Mouse (Mus musculus) heart, adult 2 months (tissue): ENCODE measurements around the gene Myo18a. TPM values are rescaled to one million over a fixed set of nuclear protein-coding genes. Genes with fewer than 3 reads are reported as not detected.

ENCODE experiments used
- DNase-seq, 2 experiments: peaks; one replicate each; pipeline ENCODE4 v3.0.0; 2021
- H3K27ac ChIP-seq: fragments of 200-600 bp; 2 replicates; pipeline ENCODE4 v1.8.1; 2022
- H3K27me3 ChIP-seq: fragments of 200-500 bp; 2 replicates; pipeline ENCODE4 v1.6.1; 2012; ENCODE audit warnings: mild to moderate bottlenecking, low read length, inconsistent platforms, mixed read lengths; ENCODE audit not compliant: control insufficient read depth, insufficient read depth
- H3K36me3 ChIP-seq: fragments of 200-500 bp; 2 replicates; pipeline ENCODE4 v1.6.1; 2012; ENCODE audit warnings: low read length, inconsistent platforms; ENCODE audit not compliant: control insufficient read depth, insufficient read depth
- H3K4me1 ChIP-seq: fragments of 200-500 bp; 2 replicates; pipeline ENCODE4 v1.6.1; 2011; ENCODE audit warnings: low read length; ENCODE audit not compliant: control insufficient read depth, insufficient read depth
- H3K4me3 ChIP-seq: fragments of 200-600 bp; 2 replicates; pipeline ENCODE4 v1.8.1; 2022
- H3K79me2 ChIP-seq: fragments of 200-500 bp; replicated peaks from 2 replicates; pipeline ENCODE4 v1.6.1; 2012; ENCODE audit warnings: mild to moderate bottlenecking, inconsistent platforms, low read length, moderate library complexity, mixed read lengths; ENCODE audit not compliant: control insufficient read depth, insufficient read depth
- H3K9ac ChIP-seq: fragments of 200-500 bp; 2 replicates; pipeline ENCODE4 v1.6.1; 2012; ENCODE audit warnings: low read depth, mild to moderate bottlenecking, control low read depth, inconsistent platforms, low read length, mixed read lengths
- CTCF ChIP-seq: fragments of 200-600 bp; IDR thresholded peaks from 2 replicates; pipeline ENCODE4 v1.8.1; 2022; ENCODE audit warnings: antibody characterized with exemption, mild to moderate bottlenecking, moderate library complexity
- EP300 ChIP-seq: fragments of 200-500 bp; IDR thresholded peaks from 2 replicates; pipeline ENCODE4 v1.6.1; 2011; ENCODE audit warnings: low read depth, low read length, control low read depth; ENCODE audit not compliant: insufficient read depth
- POLR2A ChIP-seq: fragments of 200-500 bp; IDR thresholded peaks from 2 replicates; pipeline ENCODE4 v1.6.1; 2011; ENCODE audit warnings: mild to moderate bottlenecking, low read depth, low read length, control low read depth; ENCODE audit not compliant: insufficient read depth
- WGBS: fragments of 180-500 bp; shearing (Covaris S2); methylation state at CpG from one replicate; pipeline ENCODE4 v1.1.7; 2018; 5-methylcytosine and 5-hydroxymethylcytosine counted together
- intact Hi-C: fragments of 180-260 bp; cut with DNase I; formaldehyde crosslinking; loops from one replicate; pipeline ENCODE4 v1.15.1; 2025
- polyA plus RNA-seq: library from polyadenylated mRNA; depleted of rRNA; stranded (reverse); fragments of >200 nt; gene quantifications from 2 replicates; pipeline ENCODE4 v1.2.3, GENCODE M21; 2012
- total RNA-seq, 2 experiments: library from RNA; stranded (reverse); gene quantifications; 2 replicates each; pipeline ENCODE4 v1.2.3; 2021

The Myo18a gene
- total and polyA plus RNA-seq, 3 experiments = 98.6 to 274 (median 240) TPM

DNA sequence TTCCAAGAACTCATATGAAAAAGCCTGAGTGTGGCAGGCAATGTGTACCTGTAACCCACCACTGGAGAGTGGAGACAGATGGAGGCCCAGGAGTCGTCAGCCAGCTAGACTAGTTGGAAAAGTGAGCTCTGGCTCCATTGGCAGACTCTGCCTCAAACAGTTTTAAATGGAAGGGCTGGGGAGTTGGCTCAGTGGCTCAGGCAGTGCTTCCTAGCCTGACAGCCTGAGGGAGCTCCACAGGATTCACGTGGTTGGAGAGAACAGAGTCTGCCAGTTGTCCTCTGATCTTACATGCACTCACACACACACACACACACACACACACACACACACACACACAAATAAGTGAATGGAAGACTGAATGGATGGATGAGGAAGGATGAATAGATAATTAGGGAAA is 43.2 kb downstream of the Myo18a start:
- H3K79me2 ChIP-seq = peaks cover 3% of the 10 kb centered on the region
- TF ChIP-seq EP300 (no peak), POLR2A (0 out of 2 replicates have a peak, but pooled peaks have one; percentile 14), CTCF (peak; percentile 52)
- WGBS = 10% methylated on average over 2 of the region's 2 CpGs
- peak in 1 of 2 experiments; percentile 43 for DNase-seq
- no peak overlapping the region for H3K4me3 ChIP-seq
- H3K4me1 ChIP-seq = peaks cover 54% of the 10 kb centered on the region
- peaks cover 12% of the 10 kb centered on the region; the same call in 1 of the 2 replicates for H3K36me3 ChIP-seq
- H3K9ac ChIP-seq = no peak overlapping the region
- no peaks in the 10 kb centered on the region for H3K27me3 ChIP-seq
- H3K27ac ChIP-seq = peak overlapping the region; percentile 36; the same call in 1 of the 2 replicates
- intact Hi-C loops = loop anchor here (10.0 kb wide), 1 partner anchor 311 kb away; the partner anchor contains the start of gene Git1

DNA sequence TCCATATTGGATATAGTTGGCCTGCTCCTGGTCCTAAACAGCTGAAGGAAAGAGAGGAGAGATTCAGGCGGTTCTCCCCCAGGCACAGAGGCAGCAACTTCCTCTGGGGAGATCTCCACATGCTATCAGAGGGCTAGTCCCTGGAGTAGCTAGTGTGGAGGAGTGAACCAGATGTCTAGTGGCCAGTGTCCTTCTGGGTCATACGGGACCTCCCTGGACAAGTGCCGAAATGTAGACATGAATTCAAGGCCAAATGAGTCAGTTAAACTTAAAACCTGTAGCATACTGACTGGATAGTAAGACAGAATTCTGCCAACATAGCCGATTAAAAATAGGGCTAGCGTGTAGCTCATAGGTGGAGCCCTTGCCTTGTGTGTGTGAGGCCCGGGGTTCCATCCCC is 43.8 kb downstream of the Myo18a start:
- TF ChIP-seq EP300 (no peak), CTCF (no peak), POLR2A (no peak)
- Histone ChIP-seq H3K27me3 (no peaks in the 10 kb centered on the region), H3K4me3 (no peak overlapping the region), H3K4me1 (peaks cover 53% of the 10 kb centered on the region), H3K9ac (no peak overlapping the region), H3K79me2 (peaks cover 3% of the 10 kb centered on the region), H3K36me3 (peaks cover 12% of the 10 kb centered on the region; the same call in 1 of the 2 replicates), H3K27ac (peak overlapping the region; percentile 75)
- intact Hi-C loops = loop anchor here (10.0 kb wide), 1 partner anchor 312 kb away; the partner anchor contains the start of gene Git1
- 20% methylated on average over 6 of the region's 6 CpGs for WGBS
- no peak for DNase-seq

DNA sequence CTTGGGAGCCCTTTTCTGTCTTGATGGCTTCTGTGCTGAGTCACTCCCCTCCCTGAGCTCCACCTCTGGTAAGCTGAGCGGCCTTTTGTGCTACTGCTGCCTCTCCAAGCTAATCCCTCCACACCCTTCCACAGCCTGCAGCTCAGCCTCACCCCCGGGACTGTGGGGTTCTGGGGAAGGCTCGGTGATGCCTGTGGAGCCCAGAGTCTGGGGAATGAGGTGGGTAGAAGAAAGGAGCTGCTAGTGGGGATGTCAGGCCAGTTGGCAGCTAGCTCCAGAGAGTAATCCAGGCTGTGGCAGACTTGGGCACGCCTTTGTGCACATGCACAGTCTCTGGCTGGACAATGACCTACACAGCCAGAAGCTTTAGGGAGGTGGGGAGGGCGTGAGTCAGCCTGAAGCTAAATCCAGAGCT is 45.0 kb downstream of the Myo18a start:
- intact Hi-C loops = loop anchor here (10.0 kb wide), 1 partner anchor 313 kb away; the partner anchor contains the start of gene Git1
- TF ChIP-seq POLR2A (no peak), CTCF (no peak), EP300 (peak; percentile 19; the same call in 1 of the 2 replicates)
- peak in 1 of 2 experiments; percentile 80 for DNase-seq
- H3K27me3 ChIP-seq = no peaks in the 10 kb centered on the region
- no peak overlapping the region for H3K4me3 ChIP-seq
- peaks cover 12% of the 10 kb centered on the region; the same call in 1 of the 2 replicates for H3K36me3 ChIP-seq
- peaks cover 46% of the 10 kb centered on the region for H3K4me1 ChIP-seq
- 29% methylated on average over 5 of the region's 5 CpGs for WGBS
- peaks cover 3% of the 10 kb centered on the region for H3K79me2 ChIP-seq
- H3K9ac ChIP-seq = no peak overlapping the region; the same call in 1 of the 2 replicates
- peak overlapping the region; percentile 75 for H3K27ac ChIP-seq

DNA sequence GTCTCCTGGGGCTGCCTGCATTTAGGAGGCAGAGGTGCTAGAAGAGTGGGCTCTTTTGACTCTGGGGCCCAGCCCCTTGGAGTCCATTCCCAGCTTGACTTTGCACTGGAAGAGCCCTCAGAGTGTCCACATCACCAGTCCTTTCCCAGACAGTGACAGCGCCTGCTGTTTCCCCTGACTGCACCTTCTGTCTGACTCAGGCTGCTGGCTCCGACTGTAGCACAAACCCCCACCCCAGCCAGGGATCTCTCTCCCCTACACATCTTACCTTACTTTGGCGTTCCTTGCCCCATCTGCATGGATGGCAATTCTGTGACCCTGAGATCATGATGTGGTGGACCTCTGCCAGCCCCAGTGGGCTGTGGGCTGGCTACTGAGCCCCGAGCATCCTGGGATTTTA is 46.2 kb downstream of the Myo18a start:
- Histone ChIP-seq H3K79me2 (peaks cover 3% of the 10 kb centered on the region), H3K36me3 (peaks cover 12% of the 10 kb centered on the region; the same call in 1 of the 2 replicates), H3K27me3 (no peaks in the 10 kb centered on the region), H3K9ac (no peak overlapping the region), H3K4me3 (no peak overlapping the region), H3K27ac (peak overlapping the region; percentile 75; the same call in 1 of the 2 replicates), H3K4me1 (peaks cover 45% of the 10 kb centered on the region)
- WGBS = 74% methylated on average over 4 of the region's 4 CpGs
- no peak for DNase-seq
- intact Hi-C loops = loop anchor here (10.0 kb wide), 1 partner anchor 314 kb away; the partner anchor contains the start of gene Git1
- no peak for TF ChIP-seq POLR2A
- TF ChIP-seq CTCF = no peak
- TF ChIP-seq EP300 = no peak

DNA sequence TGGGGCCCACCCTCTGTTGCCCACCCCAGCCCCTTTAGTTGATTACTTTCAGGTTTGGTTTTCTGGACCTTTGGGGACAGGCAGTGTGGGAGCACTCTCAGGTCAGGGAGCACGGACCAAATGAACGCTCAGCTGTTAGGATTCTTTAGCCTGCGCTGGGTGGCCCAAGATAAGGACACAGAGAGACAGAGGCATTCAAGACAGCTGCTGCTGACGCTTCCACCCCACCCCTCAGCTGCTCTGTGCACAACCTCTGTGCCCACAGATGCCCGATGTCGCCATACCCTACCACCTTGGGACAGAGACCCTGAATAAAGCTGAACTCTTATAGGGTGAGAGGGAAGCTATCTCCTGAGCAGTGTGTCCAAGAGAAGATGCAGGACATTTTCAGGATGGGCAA is 47.0 kb downstream of the Myo18a start:
- no peaks in the 10 kb centered on the region for H3K27me3 ChIP-seq
- 59% methylated on average over 6 of the region's 6 CpGs for WGBS
- peak overlapping the region; percentile 17; the same call in 1 of the 2 replicates for H3K27ac ChIP-seq
- H3K4me1 ChIP-seq = peaks cover 48% of the 10 kb centered on the region
- peaks cover 3% of the 10 kb centered on the region for H3K79me2 ChIP-seq
- no peak for DNase-seq
- intact Hi-C loops = no loop called here
- TF ChIP-seq EP300 (no peak), POLR2A (no peak), CTCF (no peak)
- H3K36me3 ChIP-seq = peaks cover 12% of the 10 kb centered on the region; the same call in 1 of the 2 replicates
- H3K9ac ChIP-seq = no peak overlapping the region; the same call in 1 of the 2 replicates
- H3K4me3 ChIP-seq = no peak overlapping the region

DNA sequence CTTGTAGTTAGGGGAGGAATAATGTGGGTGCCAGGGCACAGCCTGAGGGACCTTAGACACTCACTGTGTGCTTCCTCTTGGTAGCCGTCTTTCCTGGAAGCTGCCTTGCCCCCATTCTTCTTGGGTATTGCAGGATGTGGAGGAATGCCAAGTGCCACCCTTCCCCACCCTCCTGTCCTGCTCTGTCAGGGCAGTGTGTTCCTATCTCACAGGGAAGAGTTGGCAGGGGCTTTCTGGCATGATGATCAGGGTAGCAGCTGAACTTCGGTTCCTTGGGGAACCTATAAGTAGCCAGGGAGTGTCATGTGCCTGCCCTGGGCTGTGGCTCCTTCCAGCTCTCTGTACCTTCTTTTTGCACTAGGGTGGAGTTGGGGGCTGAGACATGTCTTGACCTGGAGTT is 50.9 kb downstream of the Myo18a start:
- intact Hi-C loops = no loop called here
- Histone ChIP-seq H3K27ac (peak overlapping the region; percentile 53), H3K27me3 (no peaks in the 10 kb centered on the region), H3K79me2 (peaks cover 3% of the 10 kb centered on the region), H3K9ac (no peak overlapping the region), H3K4me3 (no peak overlapping the region), H3K4me1 (peaks cover 33% of the 10 kb centered on the region), H3K36me3 (peaks cover 5% of the 10 kb centered on the region)
- DNase-seq = peak in 1 of 2 experiments; percentile 69
- TF ChIP-seq CTCF (no peak), EP300 (peak; percentile 54; the same call in 1 of the 2 replicates), POLR2A (no peak)
- WGBS = 16% methylated on average over 2 of the region's 2 CpGs
